Mouse (Mus musculus): ENCODE results near the gene Vmn2r12. TPM values are rescaled to one million over a fixed set of nuclear protein-coding genes. Genes with fewer than 3 reads are reported as not detected.
"Not testable (repeated sequence)": the region's sequence is repeated elsewhere in the genome, so short reads cannot be mapped to it uniquely, and the experiment has no call there.

The Vmn2r12 gene
- total RNA-seq (2014; fragmentation: Nextera tagmentation) (not detected in 2 replicates), total RNA-seq (2017) (not detected in 2 replicates)

- not testable (repeated sequence) for ATAC-seq (replicated peaks; ENCODE audit: poor library complexity, severe bottlenecking)
These were observed at the start of gene Vmn2r12 for GRCm38 (mm10) chr5:109097850-109098249. Gene Vmn2r12, minus strand, starts transcription at chr5:109097950.

- ATAC-seq (replicated peaks; ENCODE audit: poor library complexity, severe bottlenecking), result no peak
These were observed 41.8 kb upstream of the Vmn2r12 start for GRCm38 (mm10) chr5:109139546-109139945.

- no peak for ATAC-seq (replicated peaks; ENCODE audit: poor library complexity, severe bottlenecking)
These were observed 39.0 kb upstream of the Vmn2r12 start for GRCm38 (mm10) chr5:109136731-109137130.

GRCm38 (mm10) chr5:109096482-109096881 lies 1.3 kb downstream of the Vmn2r12 start:
- ATAC-seq (replicated peaks; ENCODE audit: poor library complexity, severe bottlenecking), result not testable (repeated sequence)

- ATAC-seq (replicated peaks; ENCODE audit: poor library complexity, severe bottlenecking), result not testable (repeated sequence)
These were observed 25.7 kb downstream of the Vmn2r12 start for GRCm38 (mm10) chr5:109072016-109072415.

GRCm38 (mm10) chr5:109059469-109059868 lies 38.3 kb downstream of the Vmn2r12 start, which contains the start of gene Vmn2r11:
Gene Vmn2r11, minus strand, starts transcription at chr5:109059569.
- ATAC-seq (replicated peaks; ENCODE audit: poor library complexity, severe bottlenecking), result not testable (repeated sequence)

GRCm38 (mm10) chr5:109055286-109055685 lies 42.5 kb downstream of the Vmn2r12 start:
- no peak for ATAC-seq (replicated peaks; ENCODE audit: poor library complexity, severe bottlenecking)

Other genes starting within 250 kb of the Vmn2r12 start
- gene Vmn2r9, start 245.3 kb downstream of the Vmn2r12 start, total RNA-seq (2014; fragmentation: Nextera tagmentation), result not detected in 2 replicates
- gene Vmn2r9, start 245.3 kb downstream of the Vmn2r12 start, total RNA-seq (2017), result not detected in 2 replicates
- not detected in 2 replicates for gene Vmn2r10, start 91.4 kb downstream of the Vmn2r12 start, total RNA-seq (2014; fragmentation: Nextera tagmentation)
- gene Vmn2r10, start 91.4 kb downstream of the Vmn2r12 start, total RNA-seq (2017), result not detected in 2 replicates
- gene Vmn2r11, start 38.4 kb downstream of the Vmn2r12 start, total RNA-seq (2014; fragmentation: Nextera tagmentation), result not detected in 2 replicates
- not detected in 2 replicates for gene Vmn2r11, start 38.4 kb downstream of the Vmn2r12 start, total RNA-seq (2017)
- not detected in 2 replicates for gene Vmn2r13, start 94.2 kb upstream of the Vmn2r12 start, total RNA-seq (2014; fragmentation: Nextera tagmentation)
- gene Vmn2r13, start 94.2 kb upstream of the Vmn2r12 start, total RNA-seq (2017), result not detected in 2 replicates
- not detected in 2 replicates for gene Vmn2r14, start 126.8 kb upstream of the Vmn2r12 start, total RNA-seq (2014; fragmentation: Nextera tagmentation)
- gene Vmn2r14, start 126.8 kb upstream of the Vmn2r12 start, total RNA-seq (2017), result not detected in 2 replicates
- not detected in 2 replicates for gene Vmn2r15, start 199.7 kb upstream of the Vmn2r12 start, total RNA-seq (2014; fragmentation: Nextera tagmentation)
- gene Vmn2r15, start 199.7 kb upstream of the Vmn2r12 start, total RNA-seq (2017), result not detected in 2 replicates
- gene Vmn2r16, start 232.2 kb upstream of the Vmn2r12 start, total RNA-seq (2014; fragmentation: Nextera tagmentation), result not detected in 2 replicates
- gene Vmn2r16, start 232.2 kb upstream of the Vmn2r12 start, total RNA-seq (2017), result not detected in 2 replicates